Mouse (Mus musculus): ENCODE measurements around the gene Ttc19. TPM values are rescaled to one million over a fixed set of nuclear protein-coding genes. Genes with fewer than 3 reads are reported as not detected.

The Ttc19 gene
- polyA plus RNA-seq, 1 experiment from 2014 or later = 19.6 TPM

DNA sequence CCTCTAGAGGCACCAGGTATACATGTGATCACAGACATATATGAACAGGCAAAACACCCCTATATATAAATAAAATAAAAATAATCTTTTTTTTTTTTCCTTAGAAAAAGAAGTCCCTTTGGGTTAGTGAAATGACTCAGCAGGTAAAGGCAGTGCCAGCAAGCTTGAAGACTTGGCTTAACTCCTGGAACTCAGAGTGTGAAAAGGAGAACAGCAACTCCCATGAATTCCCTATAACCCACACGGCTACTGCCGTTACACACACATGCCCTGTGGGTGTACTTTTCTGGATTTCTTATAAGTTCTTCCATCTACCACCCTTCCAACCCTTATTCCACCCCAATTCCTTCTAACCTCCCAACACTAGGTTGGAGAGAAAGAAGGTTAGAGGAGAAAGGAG, 24.6 kb downstream of the Ttc19 start:
- WGBS = 91% methylated on average over 2 of the region's 2 CpGs

DNA sequence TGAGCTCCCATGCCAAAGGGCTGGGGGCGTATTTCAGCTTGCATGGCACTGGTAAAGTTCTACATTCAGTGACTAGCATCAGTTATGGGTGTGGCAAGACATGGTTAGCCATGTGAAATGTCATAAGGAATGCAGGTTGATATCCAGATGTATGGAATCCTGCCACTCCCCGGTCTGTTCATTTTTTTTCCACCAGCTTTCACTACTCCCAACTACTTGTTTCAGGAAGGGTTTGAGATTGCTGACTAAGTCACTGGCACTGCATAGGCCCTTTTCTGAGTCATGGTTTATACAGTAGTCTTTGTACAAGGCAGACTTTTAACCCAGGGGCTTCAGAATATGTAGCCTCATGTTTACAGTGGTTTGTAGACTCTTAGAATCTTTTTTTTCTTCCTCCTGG, 28.0 kb downstream of the Ttc19 start:
- 95% methylated on average over 2 of the region's 2 CpGs for WGBS
- Histone ChIP-seq H3K27me3 (ENCODE audit: control insufficient read depth, insufficient read depth, low read length) (no peaks in the 10 kb centered on the region), H3K27ac (ENCODE audit: low read depth, low read length) (no peak overlapping the region), H3K4me2 (replicated peaks; ENCODE audit: low read depth, low read length) (no peak overlapping the region), H3K4me1 (ENCODE audit: control insufficient read depth, insufficient read depth, low read length) (no peaks in the 10 kb centered on the region), H3K4me3 (ENCODE audit: low read length) (no peak overlapping the region), H3K9me3 (ENCODE audit: control insufficient read depth, low read length) (no peaks in the 10 kb centered on the region), H3K36me3 (ENCODE audit: control insufficient read depth, insufficient read depth, low read length) (peaks cover 38% of the 10 kb centered on the region), H3K9ac (ENCODE audit: low read depth, low read length) (no peak overlapping the region)
- ATAC-seq (ENCODE audit: low FRiP score, low TSS enrichment) = no peak

More for the DNA sequence above, 24.6 kb downstream of the Ttc19 start:
- Histone ChIP-seq H3K9me3 (ENCODE audit: control insufficient read depth, low read length) (no peaks in the 10 kb centered on the region), H3K4me2 (replicated peaks; ENCODE audit: low read depth, low read length) (no peak overlapping the region), H3K4me1 (ENCODE audit: control insufficient read depth, insufficient read depth, low read length) (no peaks in the 10 kb centered on the region), H3K27me3 (ENCODE audit: control insufficient read depth, insufficient read depth, low read length) (no peaks in the 10 kb centered on the region), H3K27ac (ENCODE audit: low read depth, low read length) (no peak overlapping the region), H3K4me3 (ENCODE audit: low read length) (no peak overlapping the region), H3K36me3 (ENCODE audit: control insufficient read depth, insufficient read depth, low read length) (peaks cover 17% of the 10 kb centered on the region), H3K9ac (ENCODE audit: low read depth, low read length) (no peak overlapping the region)
- ATAC-seq (ENCODE audit: low FRiP score, low TSS enrichment) = no peak

DNA sequence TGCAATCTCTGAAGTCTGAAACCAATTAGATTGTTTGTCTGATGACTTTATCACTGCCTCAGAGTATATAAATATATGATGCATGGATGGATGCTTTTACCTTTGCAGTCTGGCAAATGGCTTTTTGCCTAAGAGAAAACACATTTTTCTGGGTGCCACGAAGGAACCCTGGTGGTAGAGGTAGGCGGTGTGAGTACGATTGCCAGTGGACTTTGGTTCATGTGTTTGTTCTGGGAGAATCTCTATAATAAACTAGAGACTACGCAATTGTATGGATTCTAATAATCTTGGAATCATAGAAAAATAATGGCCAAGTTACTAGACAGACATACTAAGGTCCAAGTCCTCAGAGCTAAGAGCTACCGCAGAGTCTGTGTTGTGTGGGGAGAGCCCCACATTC, 33.7 kb downstream of the Ttc19 start:
- Histone ChIP-seq H3K9ac (ENCODE audit: low read depth, low read length) (no peak overlapping the region), H3K27ac (ENCODE audit: low read depth, low read length) (no peak overlapping the region), H3K4me2 (replicated peaks; ENCODE audit: low read depth, low read length) (no peak overlapping the region), H3K4me1 (ENCODE audit: control insufficient read depth, insufficient read depth, low read length) (no peaks in the 10 kb centered on the region), H3K36me3 (ENCODE audit: control insufficient read depth, insufficient read depth, low read length) (peaks cover 73% of the 10 kb centered on the region), H3K9me3 (ENCODE audit: control insufficient read depth, low read length) (no peaks in the 10 kb centered on the region), H3K27me3 (ENCODE audit: control insufficient read depth, insufficient read depth, low read length) (no peaks in the 10 kb centered on the region), H3K4me3 (ENCODE audit: low read length) (no peak overlapping the region)
- ATAC-seq (ENCODE audit: low FRiP score, low TSS enrichment) = no peak
- 94% methylated on average over 5 of the region's 5 CpGs for WGBS

DNA sequence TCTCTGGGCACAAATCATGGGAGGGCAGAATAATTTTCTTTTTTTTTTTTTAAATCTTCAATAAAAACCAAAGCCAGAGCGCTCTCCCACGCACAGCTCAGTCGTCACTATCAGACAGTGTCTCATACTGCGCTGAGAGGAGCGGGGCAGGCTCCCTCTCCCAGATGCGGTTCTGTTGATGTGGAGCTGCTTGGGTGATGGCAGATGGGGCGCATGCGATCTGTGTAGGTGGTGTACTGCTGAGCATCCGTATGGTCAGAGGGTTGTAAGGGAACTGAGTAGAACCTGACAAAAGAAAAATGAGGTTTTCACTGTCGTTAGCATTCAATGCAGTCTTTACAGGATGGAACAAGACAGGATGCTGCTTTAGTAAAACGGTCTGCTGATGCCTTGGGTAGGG, 36.5 kb downstream of the Ttc19 start:
- Histone ChIP-seq H3K27ac (ENCODE audit: low read depth, low read length) (no peak overlapping the region), H3K9ac (ENCODE audit: low read depth, low read length) (no peak overlapping the region), H3K36me3 (ENCODE audit: control insufficient read depth, insufficient read depth, low read length) (peaks cover 95% of the 10 kb centered on the region), H3K27me3 (ENCODE audit: control insufficient read depth, insufficient read depth, low read length) (no peaks in the 10 kb centered on the region), H3K4me3 (ENCODE audit: low read length) (no peak overlapping the region), H3K4me2 (replicated peaks; ENCODE audit: low read depth, low read length) (no peak overlapping the region), H3K9me3 (ENCODE audit: control insufficient read depth, low read length) (no peaks in the 10 kb centered on the region), H3K4me1 (ENCODE audit: control insufficient read depth, insufficient read depth, low read length) (no peaks in the 10 kb centered on the region)
- no peak for ATAC-seq (ENCODE audit: low FRiP score, low TSS enrichment)
- WGBS = 89% methylated on average over 11 of the region's 11 CpGs

DNA sequence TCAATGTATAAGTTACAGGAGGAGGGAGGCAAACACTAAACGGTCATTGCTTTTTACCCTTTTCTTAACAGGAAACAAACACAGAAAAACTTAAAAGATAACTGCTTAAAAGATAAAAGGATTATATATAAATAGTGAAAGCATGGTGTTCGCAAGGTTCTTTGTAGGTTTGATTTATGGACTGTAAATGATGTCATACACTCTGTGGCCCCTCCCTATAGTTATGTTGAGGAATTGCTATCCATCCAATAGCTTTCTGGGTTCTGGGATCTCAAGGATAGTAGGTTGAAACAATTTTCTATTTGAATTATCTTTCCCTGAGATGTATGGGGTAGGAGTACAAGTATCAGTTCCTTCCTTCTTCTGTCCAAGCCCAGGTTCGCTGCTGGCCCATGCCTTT, 38.8 kb downstream of the Ttc19 start:
- ATAC-seq (ENCODE audit: low FRiP score, low TSS enrichment) = no peak
- H3K9ac ChIP-seq (ENCODE audit: low read depth, low read length) = no peak overlapping the region
- H3K27me3 ChIP-seq (ENCODE audit: control insufficient read depth, insufficient read depth, low read length) = no peaks in the 10 kb centered on the region
- no peaks in the 10 kb centered on the region for H3K9me3 ChIP-seq (ENCODE audit: control insufficient read depth, low read length)
- peaks cover 89% of the 10 kb centered on the region for H3K36me3 ChIP-seq (ENCODE audit: control insufficient read depth, insufficient read depth, low read length)
- H3K4me2 ChIP-seq (replicated peaks; ENCODE audit: low read depth, low read length) = no peak overlapping the region
- no peaks in the 10 kb centered on the region for H3K4me1 ChIP-seq (ENCODE audit: control insufficient read depth, insufficient read depth, low read length)
- WGBS = 86% methylated on average over 3 of the region's 3 CpGs
- no peak overlapping the region for H3K4me3 ChIP-seq (ENCODE audit: low read length)
- no peak overlapping the region for H3K27ac ChIP-seq (ENCODE audit: low read depth, low read length)

DNA sequence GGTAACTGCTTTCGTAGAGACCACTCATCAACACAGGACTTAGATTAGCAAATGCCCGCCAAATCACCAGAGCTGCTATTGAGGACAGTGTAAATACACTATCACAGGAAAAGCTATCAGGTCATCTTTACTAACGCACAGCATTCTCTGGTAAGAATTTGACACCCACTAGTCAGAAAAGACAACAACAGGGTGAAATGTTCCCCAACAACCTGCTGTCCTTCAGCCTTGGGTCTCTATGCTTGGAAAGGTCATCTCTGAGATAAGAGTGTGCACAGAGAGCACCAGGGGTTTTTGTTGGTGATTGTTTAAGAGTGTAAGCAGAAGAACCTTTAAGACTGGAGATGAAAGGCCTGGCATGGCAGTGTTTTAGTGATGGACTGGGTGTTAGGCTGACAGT, 42.4 kb downstream of the Ttc19 start:
- Histone ChIP-seq H3K9me3 (ENCODE audit: control insufficient read depth, low read length) (no peaks in the 10 kb centered on the region), H3K36me3 (ENCODE audit: control insufficient read depth, insufficient read depth, low read length) (peaks cover 90% of the 10 kb centered on the region), H3K4me1 (ENCODE audit: control insufficient read depth, insufficient read depth, low read length) (no peaks in the 10 kb centered on the region), H3K27me3 (ENCODE audit: control insufficient read depth, insufficient read depth, low read length) (no peaks in the 10 kb centered on the region), H3K9ac (ENCODE audit: low read depth, low read length) (no peak overlapping the region), H3K4me2 (replicated peaks; ENCODE audit: low read depth, low read length) (no peak overlapping the region), H3K4me3 (ENCODE audit: low read length) (no peak overlapping the region), H3K27ac (ENCODE audit: low read depth, low read length) (no peak overlapping the region)
- ATAC-seq (ENCODE audit: low FRiP score, low TSS enrichment) = no peak
- 85% methylated on average over 3 of the region's 3 CpGs for WGBS

DNA sequence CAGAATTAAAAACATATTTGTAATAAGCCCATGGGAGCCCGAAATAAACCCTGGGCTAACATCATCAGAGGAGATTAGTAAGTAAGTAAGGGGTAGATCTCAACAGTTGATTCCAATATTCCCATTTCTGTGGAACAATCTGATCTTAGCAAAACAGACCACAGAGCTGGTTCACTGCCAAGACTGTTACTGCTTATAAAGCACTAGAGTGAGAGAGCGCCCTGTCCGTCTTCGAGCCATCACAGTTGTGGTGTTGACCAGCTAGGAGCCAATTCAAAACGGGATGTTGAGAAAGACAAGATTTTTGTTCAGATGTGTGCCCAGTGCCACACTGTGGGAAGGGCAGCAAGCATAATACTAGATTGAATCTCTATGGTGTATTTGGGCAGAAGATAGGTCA, 49.9 kb downstream of the Ttc19 start:
- Histone ChIP-seq H3K36me3 (ENCODE audit: control insufficient read depth, insufficient read depth, low read length) (peaks cover 85% of the 10 kb centered on the region), H3K9ac (ENCODE audit: low read depth, low read length) (no peak overlapping the region), H3K4me1 (ENCODE audit: control insufficient read depth, insufficient read depth, low read length) (no peaks in the 10 kb centered on the region), H3K27me3 (ENCODE audit: control insufficient read depth, insufficient read depth, low read length) (no peaks in the 10 kb centered on the region), H3K9me3 (ENCODE audit: control insufficient read depth, low read length) (no peaks in the 10 kb centered on the region), H3K27ac (ENCODE audit: low read depth, low read length) (no peak overlapping the region), H3K4me2 (replicated peaks; ENCODE audit: low read depth, low read length) (no peak overlapping the region), H3K4me3 (ENCODE audit: low read length) (no peak overlapping the region)
- ATAC-seq (ENCODE audit: low FRiP score, low TSS enrichment) = no peak
- WGBS = 93% methylated on average over 5 of the region's 5 CpGs

DNA sequence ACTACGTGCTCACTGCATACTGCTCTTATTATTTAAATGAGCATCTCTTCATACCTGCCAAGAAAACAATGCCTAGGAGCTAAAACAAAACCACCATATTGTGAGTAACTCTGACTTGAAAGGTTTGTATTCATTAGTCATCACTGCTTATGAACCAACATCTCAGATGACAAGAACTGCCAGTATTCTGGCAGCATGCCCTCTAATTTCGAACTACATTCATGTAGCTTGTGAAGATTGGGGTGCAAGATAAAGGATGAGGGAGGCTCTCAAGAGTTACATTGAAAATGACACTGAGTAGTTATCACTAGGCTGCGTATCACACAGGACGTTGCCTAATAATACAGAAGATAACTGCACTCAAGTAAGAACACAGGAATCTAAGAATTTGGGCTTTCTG, 51.0 kb downstream of the Ttc19 start:
- no peak overlapping the region for H3K27ac ChIP-seq (ENCODE audit: low read depth, low read length)
- H3K4me2 ChIP-seq (replicated peaks; ENCODE audit: low read depth, low read length) = no peak overlapping the region
- no peaks in the 10 kb centered on the region for H3K9me3 ChIP-seq (ENCODE audit: control insufficient read depth, low read length)
- ATAC-seq (ENCODE audit: low FRiP score, low TSS enrichment) = no peak
- no peak overlapping the region for H3K9ac ChIP-seq (ENCODE audit: low read depth, low read length)
- WGBS = 92% methylated on average over 4 of the region's 4 CpGs
- H3K4me3 ChIP-seq (ENCODE audit: low read length) = no peak overlapping the region
- peaks cover 86% of the 10 kb centered on the region for H3K36me3 ChIP-seq (ENCODE audit: control insufficient read depth, insufficient read depth, low read length)
- no peaks in the 10 kb centered on the region for H3K4me1 ChIP-seq (ENCODE audit: control insufficient read depth, insufficient read depth, low read length)
- H3K27me3 ChIP-seq (ENCODE audit: control insufficient read depth, insufficient read depth, low read length) = no peaks in the 10 kb centered on the region

DNA sequence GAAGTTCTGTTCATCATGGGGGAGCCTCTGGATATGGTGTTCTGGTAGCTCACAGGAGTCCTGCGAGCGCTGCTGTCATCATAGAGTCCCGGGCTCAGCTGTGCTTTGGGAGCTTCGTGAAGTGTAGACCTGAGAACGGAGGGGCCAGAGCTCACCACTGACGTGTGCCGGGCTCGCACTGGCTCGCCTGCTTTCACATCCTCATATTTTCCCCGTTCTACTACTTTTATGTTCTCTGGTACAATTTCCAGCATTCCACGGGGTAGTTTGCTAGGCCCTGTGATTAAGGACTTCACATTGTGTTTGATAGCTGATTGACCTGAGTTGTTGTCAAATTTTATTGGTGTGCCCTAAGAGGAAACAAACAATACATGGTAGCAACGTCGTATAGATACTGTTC, 61.7 kb downstream of the Ttc19 start:
- no peak overlapping the region for H3K4me2 ChIP-seq (replicated peaks; ENCODE audit: low read depth, low read length)
- peaks cover 66% of the 10 kb centered on the region for H3K36me3 ChIP-seq (ENCODE audit: control insufficient read depth, insufficient read depth, low read length)
- no peak overlapping the region for H3K27ac ChIP-seq (ENCODE audit: low read depth, low read length)
- H3K9me3 ChIP-seq (ENCODE audit: control insufficient read depth, low read length) = no peaks in the 10 kb centered on the region
- no peaks in the 10 kb centered on the region for H3K27me3 ChIP-seq (ENCODE audit: control insufficient read depth, insufficient read depth, low read length)
- 95% methylated on average over 13 of the region's 13 CpGs for WGBS
- no peak overlapping the region for H3K4me3 ChIP-seq (ENCODE audit: low read length)
- no peak overlapping the region for H3K9ac ChIP-seq (ENCODE audit: low read depth, low read length)
- H3K4me1 ChIP-seq (ENCODE audit: control insufficient read depth, insufficient read depth, low read length) = no peaks in the 10 kb centered on the region
- no peak for ATAC-seq (ENCODE audit: low FRiP score, low TSS enrichment)

DNA sequence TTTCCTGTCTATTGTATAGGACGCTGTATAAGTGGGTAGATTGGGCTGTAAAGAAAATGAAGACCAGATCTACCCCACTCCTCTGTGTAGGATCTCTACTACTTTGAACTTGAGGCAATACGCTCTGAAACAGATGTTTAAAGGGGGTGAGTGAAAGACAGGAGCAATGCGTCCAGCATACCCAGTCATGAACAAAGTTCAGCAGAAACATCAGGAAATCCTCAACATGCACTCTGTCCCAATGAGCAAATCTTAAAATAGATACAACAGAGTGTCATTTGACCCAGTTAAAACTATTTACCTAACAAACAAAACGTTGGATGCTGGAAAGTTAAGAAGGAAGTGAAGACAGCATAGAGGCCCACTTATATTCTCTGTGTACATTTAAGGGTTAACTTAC, 70.7 kb downstream of the Ttc19 start:
- Histone ChIP-seq H3K4me2 (replicated peaks; ENCODE audit: low read depth, low read length) (no peak overlapping the region), H3K4me1 (ENCODE audit: control insufficient read depth, insufficient read depth, low read length) (no peaks in the 10 kb centered on the region), H3K9me3 (ENCODE audit: control insufficient read depth, low read length) (no peaks in the 10 kb centered on the region), H3K4me3 (ENCODE audit: low read length) (no peak overlapping the region), H3K27ac (ENCODE audit: low read depth, low read length) (no peak overlapping the region), H3K27me3 (ENCODE audit: control insufficient read depth, insufficient read depth, low read length) (no peaks in the 10 kb centered on the region), H3K9ac (ENCODE audit: low read depth, low read length) (no peak overlapping the region), H3K36me3 (ENCODE audit: control insufficient read depth, insufficient read depth, low read length) (peaks cover 83% of the 10 kb centered on the region)
- no peak for ATAC-seq (ENCODE audit: low FRiP score, low TSS enrichment)
- WGBS = 81% methylated on average over 4 of the region's 4 CpGs

Data from kidney, embryonic 14.5 days (tissue).